Mouse (Mus musculus): ENCODE results near the gene Brd2.

The Brd2 gene

GRCm38 (mm10) chr17:34134451-34134850 lies 12.0 kb upstream of the Brd2 start:
- in situ Hi-C loops (cut with MboI, MseI) = no loop called here

GRCm38 (mm10) chr17:34133289-34133688 lies 10.9 kb upstream of the Brd2 start:
- in situ Hi-C loops (cut with MboI, MseI) = no loop called here

DNA sequence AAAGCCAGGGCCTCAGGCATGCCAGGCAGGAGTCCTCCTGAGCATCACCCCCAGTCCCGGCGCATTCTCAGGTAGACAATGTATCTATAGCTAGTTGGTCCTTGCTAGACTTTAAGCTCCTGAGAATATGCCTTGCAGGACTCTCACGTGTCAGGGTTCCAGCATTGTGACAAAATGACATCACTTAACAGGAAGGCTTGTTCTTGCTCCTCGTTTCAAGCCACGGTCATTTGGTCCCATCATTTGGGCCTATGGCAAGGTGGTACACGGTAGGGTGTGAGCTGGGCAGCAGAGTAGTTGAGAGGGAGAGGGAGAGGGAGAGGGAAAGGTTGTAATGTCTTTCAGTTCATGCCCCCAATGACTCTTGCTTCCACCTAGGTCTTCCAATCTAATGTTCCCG lies 9.5 kb upstream of the Brd2 start:
- in situ Hi-C loops (cut with MboI, MseI) = no loop called here

DNA sequence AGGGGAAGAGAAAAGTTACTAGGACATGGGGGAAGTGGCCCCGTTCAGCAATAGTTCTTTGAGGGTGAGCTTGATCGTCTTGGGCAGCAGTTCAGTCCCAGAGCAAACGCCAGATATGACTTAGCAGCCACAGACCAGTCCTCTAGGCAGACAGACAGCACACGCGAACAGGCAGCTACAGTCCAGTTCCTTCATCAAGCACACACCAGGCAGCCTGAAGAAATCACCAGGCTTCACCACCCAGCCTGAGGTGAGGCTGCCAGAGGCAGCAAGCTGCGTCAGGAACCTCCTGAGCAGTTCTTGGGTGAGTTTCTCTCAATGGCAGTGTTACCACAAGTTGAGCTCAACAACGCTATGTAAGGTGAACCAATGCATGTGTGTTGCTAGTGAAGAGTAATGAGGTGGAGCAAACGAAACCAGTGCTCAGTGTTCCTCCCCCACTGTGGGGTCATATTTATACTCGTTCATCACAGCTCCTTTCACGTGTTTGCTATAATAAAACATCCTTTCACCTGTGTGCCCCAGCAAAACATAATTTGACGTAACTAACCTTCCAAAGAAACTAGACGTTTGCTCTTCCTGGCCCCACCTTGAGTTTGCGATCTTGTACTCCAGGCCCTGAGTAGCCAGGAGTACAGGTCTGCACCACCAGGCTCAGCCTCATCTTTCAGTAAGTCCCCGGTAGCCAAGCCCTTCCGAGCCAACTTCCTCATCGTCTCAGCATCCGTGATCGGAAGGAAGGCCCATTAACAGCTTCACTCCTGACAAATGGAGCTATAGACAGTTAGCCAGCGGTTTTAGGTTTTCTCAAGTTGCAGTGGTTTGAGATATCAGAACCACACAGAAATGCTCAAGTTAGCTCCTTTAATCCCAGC lies 7.9 kb upstream of the Brd2 start:
- in situ Hi-C loops (cut with MboI, MseI) = no loop called here

- in situ Hi-C loops (cut with MboI, MseI) = loop anchor here in 1 of 2 experiments (5.0 kb wide), 1 partner anchor 78 kb away; no protein-coding TSS in a partner anchor
Observed at GRCm38 (mm10) chr17:34128944-34129791, 6.7 kb upstream of the Brd2 start.

GRCm38 (mm10) chr17:34128264-34128937 lies 6.0 kb upstream of the Brd2 start:
- in situ Hi-C loops (cut with MboI, MseI) = loop anchor here in 1 of 2 experiments (5.0 kb wide), 1 partner anchor 79 kb away; no protein-coding TSS in a partner anchor

GRCm38 (mm10) chr17:34127475-34127874 lies 5.0 kb upstream of the Brd2 start:
- in situ Hi-C loops (cut with MboI, MseI) = loop anchor here in 1 of 2 experiments (5.0 kb wide), 1 partner anchor 80 kb away; no protein-coding TSS in a partner anchor

DNA sequence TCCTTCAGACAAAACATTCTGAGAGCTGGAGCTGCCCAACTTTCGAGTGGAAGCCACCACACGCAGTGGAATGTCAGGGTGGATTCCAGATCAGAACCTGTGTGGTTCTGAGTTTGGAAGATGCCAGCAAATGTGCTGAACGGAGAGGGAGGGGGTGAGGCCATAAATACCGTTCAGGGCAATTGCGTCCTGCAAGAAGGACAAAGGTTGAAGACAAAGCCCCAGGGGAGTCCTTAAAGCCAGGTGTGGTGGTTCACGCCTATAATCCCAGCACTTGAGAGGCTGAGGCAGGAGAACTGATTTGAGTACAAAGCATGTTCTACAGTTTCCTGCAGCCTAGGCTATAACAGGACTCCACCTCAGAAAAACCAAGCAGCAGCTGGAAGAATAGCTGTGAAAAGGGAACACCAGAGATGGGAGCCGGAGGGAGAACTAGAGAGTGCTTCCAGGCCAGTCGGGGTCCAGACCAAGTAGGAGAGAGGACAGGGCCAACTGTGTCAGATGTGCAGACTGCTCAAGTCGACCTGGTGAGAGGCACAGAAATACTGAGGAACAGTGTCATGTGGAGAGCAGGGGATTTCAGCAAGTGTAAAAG lies 4.5 kb upstream of the Brd2 start:
- in situ Hi-C loops (cut with MboI, MseI) = loop anchor here in 1 of 2 experiments (5.0 kb wide), 1 partner anchor 80 kb away; no protein-coding TSS in a partner anchor

GRCm38 (mm10) chr17:34124649-34125048 lies 2.2 kb upstream of the Brd2 start:
- in situ Hi-C loops (cut with MboI, MseI) = loop anchor here (5.0 to 25.0 kb wide), 2 partner anchors 83 to 1113 kb away; partner anchors contain the start of genes Atp6v1g2 (in 1 of the 2), Ddx39b (in 1 of the 2) and Nfkbil1 (in 1 of the 2)

GRCm38 (mm10) chr17:34123518-34123917 lies 1.1 kb upstream of the Brd2 start:
- in situ Hi-C loops (cut with MboI, MseI) = loop anchor here in 1 of 2 experiments (25.0 kb wide), 1 partner anchor 1114 kb away; the partner anchor contains the start of genes Atp6v1g2, Ddx39b and Nfkbil1

- in situ Hi-C loops (cut with MboI, MseI) = loop anchor here in 1 of 2 experiments (25.0 kb wide), 1 partner anchor 1114 kb away; the partner anchor contains the start of genes Atp6v1g2, Ddx39b and Nfkbil1
Observed at GRCm38 (mm10) chr17:34123111-34123510, 677 bp upstream of the Brd2 start.

DNA sequence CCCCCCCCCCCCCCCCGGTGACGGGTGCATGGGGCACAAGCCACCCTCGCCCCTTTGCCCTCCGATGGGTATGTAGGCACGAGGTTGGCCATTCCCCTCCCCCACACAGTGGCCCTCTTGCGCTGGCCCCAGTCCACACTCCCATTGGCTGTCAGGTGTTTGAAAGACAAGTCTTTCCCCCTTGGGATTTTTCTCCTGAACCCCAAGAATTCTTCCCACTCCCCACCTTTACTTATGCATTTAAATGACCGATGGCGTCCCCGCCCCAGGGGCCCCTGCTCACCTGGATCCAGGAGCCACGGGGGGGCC lies 601 bp downstream of the Brd2 start:
- in situ Hi-C loops (cut with MboI, MseI) = loop anchor here in 1 of 2 experiments (25.0 kb wide), 1 partner anchor 1115 kb away; the partner anchor contains the start of genes Atp6v1g2, Ddx39b and Nfkbil1

DNA sequence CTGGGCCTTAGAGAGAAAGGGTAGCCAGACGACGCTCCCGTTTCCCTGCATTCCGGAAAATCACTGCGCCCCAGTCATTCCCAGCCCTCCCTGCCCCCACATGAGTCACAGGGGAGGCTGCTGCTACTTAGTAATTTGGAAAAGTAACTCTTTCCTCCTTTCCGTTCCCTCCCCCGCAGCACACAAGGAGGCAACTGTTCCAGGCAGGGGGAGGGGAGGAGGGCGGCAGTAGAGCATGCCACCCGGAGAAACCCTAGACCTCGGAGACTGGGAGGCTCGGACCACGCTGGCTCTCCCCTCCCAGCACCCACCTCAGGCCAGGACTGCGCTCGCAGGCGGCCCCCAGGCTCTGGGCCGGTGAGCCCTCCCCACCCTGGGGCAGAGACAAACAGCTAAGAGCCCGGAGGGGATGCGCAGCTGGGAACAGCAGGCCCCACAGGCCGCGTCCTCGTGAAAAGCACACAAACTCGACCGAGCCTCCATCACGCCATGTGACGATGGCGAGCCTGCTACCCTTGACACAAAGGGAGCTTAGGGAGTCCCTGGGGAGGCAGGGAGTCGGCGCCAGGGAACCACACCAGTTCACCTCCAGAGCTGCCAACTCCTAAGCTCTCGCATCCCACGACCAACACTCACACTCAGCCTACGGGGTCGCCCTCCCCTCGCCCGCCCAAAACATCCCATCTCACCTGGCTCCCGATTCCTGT lies 1.1 kb downstream of the Brd2 start:
- in situ Hi-C loops (cut with MboI, MseI) = loop anchor here in 1 of 2 experiments (25.0 kb wide), 1 partner anchor 1116 kb away; the partner anchor contains the start of genes Atp6v1g2, Ddx39b and Nfkbil1

DNA sequence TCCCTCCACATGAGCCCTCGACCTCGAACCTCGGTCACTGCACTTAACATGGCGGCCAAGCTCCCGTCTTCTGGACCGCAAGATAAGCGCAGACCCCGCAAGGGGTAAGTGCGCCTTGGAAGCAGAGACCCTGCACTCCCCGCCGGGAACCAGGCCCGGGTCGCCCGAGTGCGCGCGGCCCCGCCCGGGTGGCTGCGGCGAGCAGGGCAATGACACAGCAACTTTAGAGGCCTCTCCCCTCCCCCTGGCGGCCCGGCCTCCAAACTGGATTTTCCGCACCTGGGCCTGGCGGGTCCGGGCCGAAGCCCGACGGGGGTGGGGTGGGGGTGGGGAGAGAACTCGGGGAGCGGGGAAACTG lies 1.6 kb downstream of the Brd2 start:
- in situ Hi-C loops (cut with MboI, MseI) = loop anchor here in 1 of 2 experiments (25.0 kb wide), 1 partner anchor 1117 kb away; the partner anchor contains the start of genes Atp6v1g2, Ddx39b and Nfkbil1

GRCm38 (mm10) chr17:34120180-34120723 lies 2.2 kb downstream of the Brd2 start:
- in situ Hi-C loops (cut with MboI, MseI) = loop anchor here in 1 of 2 experiments (25.0 kb wide), 1 partner anchor 1117 kb away; the partner anchor contains the start of genes Atp6v1g2, Ddx39b and Nfkbil1

GRCm38 (mm10) chr17:34119249-34120179 lies 2.9 kb downstream of the Brd2 start, which contains the start of gene H2-DMa:
Gene H2-DMa, plus strand, starts transcription at chr17:34119541.
- in situ Hi-C loops (cut with MboI, MseI) = loop anchor here in 1 of 2 experiments (5.0 to 25.0 kb wide), 2 partner anchors 483 to 1118 kb away; partner anchors contain the start of genes Agpat1, Atp6v1g2, Ddx39b and Nfkbil1

GRCm38 (mm10) chr17:34118873-34119248 lies 3.6 kb downstream of the Brd2 start:
- in situ Hi-C loops (cut with MboI, MseI) = loop anchor here in 1 of 2 experiments (5.0 to 25.0 kb wide), 2 partner anchors 483 to 1118 kb away; partner anchors contain the start of genes Agpat1, Atp6v1g2, Ddx39b and Nfkbil1

Data from T-helper 17 cell (primary cell).